Mouse (Mus musculus) kidney, postnatal 36 days (tissue): ENCODE results near the gene Zmynd12.

Source experiments
- DNase-seq, 2 experiments: peaks; one replicate each; pipeline ENCODE4 v3.0.0; 2021 to 2022; ENCODE audit warnings: mixed read lengths in 2 of 2

Zmynd12 gene

DNA sequence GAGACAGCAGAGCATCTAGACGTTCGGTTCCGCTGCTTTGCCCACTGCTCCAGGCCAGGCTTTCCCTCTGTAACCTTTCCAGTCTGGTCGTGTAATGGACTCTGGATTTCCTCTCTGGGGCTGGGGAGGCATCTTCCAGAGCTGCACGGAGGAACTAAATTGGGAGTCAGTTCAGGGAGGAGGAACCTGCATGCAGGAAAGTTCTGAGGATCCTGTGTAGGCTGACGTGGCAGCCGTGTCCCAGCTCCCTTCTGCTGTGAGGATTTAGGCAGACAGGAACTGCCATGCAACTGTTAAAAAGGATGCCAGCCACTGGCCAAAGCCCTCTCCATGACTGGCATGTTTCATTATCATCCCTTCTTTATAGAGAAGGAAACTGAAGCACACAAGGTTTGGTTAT is 27.8 kb downstream of the Zmynd12 start:
- no peak for DNase-seq

DNA sequence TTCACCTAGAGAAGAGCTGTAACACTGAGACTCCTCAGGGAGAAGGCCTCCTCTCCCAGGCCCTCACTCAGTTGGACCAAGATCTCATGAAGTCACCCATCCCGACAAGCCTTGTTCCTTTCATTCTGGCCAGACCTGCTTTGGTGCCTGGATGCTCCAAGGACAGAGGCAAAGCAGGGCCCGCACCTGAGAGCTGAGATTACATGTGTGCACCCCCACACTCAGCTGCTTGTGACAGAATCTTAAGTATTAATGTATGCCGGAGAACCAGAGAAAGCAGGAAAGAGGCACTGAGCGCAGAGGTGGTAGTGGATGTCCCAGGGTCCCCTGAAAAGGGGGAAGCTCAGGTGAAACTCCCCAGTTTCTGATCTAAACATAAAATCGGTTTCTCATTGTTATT is 30.5 kb downstream of the Zmynd12 start:
- DNase-seq, result no peak

- DNase-seq, result no peak
Observed at GRCm38 (mm10) chr4:119453533-119453932, 30.9 kb downstream of the Zmynd12 start.

- peak; percentile 35 to 71 for DNase-seq
Observed at GRCm38 (mm10) chr4:119460296-119460695, 37.7 kb downstream of the Zmynd12 start.

DNA sequence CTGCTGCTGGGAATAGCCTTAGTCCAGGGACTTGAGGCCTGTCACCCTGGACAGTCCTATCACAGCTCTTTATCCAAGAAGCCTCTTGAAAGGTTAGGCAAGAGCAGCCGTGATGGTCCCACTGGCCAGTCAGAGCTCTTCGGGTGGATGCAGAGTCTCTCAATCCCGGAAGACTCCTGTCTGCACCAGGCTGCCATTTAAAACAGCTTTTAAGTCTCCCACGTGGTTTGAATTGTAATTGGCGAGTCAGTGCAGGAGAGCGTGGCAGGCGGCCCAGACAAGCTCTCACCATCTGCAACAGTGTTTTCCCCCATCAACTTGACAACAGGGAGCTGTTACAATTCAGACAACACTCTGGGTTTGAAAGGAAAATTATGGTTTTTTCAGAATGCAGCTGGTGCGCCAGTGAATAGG is 38.1 kb downstream of the Zmynd12 start:
- peak; percentile 20 to 29 for DNase-seq

DNA sequence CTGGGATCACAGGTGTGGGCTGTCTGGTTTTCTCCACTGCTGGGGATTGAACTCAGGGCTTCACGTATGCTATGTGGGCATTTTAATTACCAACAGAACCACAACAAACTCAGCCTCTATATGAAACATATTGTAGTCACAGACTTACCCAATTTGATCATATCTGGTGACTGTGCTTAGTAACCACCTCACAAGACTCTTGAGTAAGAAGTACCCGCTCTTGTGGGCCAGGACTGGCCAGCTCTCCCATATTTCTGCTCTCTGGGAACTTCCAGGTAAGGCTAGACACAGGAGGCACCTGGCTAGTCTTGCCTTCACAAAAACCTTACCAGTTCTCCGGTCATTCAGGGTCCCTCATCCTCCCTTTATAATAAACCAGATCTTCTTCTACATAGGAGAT is 39.8 kb downstream of the Zmynd12 start:
- no peak for DNase-seq

DNA sequence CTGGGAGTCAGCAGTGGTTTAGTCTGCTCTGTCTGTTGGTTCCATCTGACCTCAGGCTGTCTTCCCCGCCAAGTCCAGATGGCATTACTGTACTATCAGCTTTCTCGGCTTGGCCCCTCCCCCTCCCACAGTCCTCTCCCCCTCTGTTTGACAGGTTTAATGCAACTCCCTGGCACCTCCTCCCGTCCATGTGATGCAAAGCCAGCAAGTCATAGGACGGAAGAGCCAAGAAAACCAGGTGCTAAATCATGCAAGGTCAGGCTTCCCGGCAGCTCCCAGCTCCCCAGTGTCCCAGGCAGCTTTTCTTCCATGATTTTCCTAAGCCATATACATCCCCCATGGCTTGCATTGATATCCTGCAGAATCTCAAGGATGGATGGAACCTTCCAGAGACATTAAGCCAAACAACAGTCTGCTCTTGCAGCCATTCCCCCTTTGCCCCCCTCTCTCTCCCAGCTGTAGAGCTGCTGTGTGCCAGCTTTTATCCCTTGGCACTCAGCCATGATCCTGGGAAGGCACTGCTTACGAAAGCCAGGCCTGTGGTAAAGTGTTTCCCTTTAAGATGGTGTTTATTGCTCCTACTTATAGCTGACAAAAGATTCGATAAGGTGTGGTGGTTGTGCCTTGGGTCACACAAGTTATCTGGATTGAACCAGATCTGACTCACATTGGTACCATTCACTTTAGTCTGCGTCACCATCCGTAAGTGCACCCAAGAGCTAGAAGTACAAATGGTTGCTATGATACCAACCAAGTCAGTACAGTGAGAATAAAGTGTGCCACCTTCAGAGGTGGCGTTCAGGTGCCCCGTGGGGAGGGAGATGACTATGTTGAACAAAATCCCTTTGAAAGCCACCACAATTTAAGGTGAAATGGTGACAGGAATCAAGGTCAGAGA is 40.5 kb downstream of the Zmynd12 start:
- DNase-seq, result peak; percentile 65 to 72

DNA sequence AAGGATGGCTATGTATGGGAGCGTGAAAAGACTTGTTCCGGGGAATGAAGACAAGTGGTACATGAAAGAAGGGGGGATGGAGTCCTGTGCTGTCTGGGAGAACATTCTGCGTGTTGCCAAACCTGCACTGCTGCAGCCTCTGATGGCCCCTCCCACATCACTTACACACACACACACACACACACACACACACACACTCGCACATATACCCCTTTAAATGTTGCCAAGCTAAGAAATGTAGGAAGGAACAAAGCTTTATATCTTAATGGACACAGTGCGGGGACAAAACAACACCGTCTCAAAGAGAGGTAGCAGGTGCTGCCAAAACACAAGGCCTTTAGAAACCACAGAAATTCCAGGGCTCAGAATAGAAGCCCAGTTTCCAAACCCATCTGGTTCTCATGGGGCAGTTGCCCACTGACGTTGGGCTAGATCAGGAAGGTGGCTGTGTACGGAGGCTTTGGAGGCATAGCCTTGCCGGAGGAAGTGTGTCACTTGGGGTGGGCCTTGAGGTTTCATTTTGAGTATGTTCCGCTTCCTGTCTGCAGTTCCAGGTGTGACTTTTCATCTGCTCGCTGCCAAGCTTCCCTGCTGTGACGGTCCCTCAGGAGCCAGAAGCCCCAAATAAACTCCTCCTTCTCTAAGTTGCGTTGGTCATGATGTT is 41.3 kb downstream of the Zmynd12 start:
- no peak for DNase-seq

- DNase-seq, result no peak
Observed at GRCm38 (mm10) chr4:119465841-119466240, 43.2 kb downstream of the Zmynd12 start.

GRCm38 (mm10) chr4:119467720-119468380 is 45.2 kb downstream of the Zmynd12 start:
- DNase-seq, result peak in 1 of 2 experiments; percentile 19

- no peak for DNase-seq
Observed at GRCm38 (mm10) chr4:119472545-119472944, 49.9 kb downstream of the Zmynd12 start.

- no peak for DNase-seq
Observed at GRCm38 (mm10) chr4:119473150-119473549, 50.5 kb downstream of the Zmynd12 start.

GRCm38 (mm10) chr4:119483051-119483450 is 60.4 kb downstream of the Zmynd12 start:
- DNase-seq, result peak in 1 of 2 experiments; percentile 32

GRCm38 (mm10) chr4:119484882-119485281 is 62.3 kb downstream of the Zmynd12 start:
- DNase-seq, result no peak

- no peak for DNase-seq
Observed at GRCm38 (mm10) chr4:119489666-119490065, 67.1 kb downstream of the Zmynd12 start.

DNA sequence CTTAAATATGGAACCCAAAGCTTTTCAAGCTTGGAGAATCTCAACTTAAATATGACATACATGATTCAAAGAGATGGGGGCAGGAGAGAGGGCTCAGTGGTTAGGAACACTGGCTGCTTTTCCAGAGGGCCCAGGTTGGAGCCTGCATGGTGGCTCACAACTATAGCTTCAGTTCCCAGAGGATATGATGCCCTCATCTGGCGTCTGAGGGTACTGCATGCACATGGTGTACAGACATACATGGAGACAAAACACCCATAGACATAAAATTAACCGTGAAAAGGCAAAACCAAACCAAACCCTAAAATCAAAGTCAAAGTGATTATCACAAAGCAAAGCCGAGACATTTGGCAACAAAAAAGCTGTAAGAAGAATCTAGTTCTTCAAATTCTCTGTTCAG is 68.2 kb downstream of the Zmynd12 start:
- peak; percentile 16 to 61 for DNase-seq

DNA sequence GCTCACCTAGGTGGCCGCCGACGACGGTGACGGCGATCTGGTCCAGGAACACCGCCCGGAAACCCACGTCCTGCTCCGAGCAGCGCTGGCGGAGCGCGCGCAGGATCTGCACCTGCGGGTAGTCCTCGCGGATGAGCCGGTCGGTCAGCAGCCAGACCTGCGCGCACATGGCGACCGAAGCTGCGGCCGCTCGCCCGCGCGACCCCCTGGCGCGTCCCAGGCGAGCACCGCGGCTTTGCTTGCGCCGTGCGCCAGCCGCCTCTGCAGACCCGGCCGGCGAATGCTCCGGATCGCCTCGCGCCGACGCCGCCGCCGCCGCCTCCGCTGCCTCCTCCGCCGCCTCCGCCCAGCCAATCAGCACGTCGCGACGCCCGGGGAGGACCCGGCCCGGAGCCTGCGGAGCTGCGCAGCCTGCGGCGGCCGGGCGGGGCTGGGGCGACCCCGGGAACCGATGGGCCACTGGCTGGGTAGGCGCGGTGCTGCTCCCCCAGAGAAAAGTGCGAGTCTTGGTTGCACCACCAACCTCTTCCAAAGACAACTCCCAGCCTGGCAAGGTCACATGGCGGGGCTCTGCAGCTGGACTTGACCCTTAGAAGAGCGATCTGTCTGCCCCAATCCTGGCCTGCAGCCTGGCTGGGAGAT is 69.8 kb downstream of the Zmynd12 start, which contains the start of gene Rimkla:
TSS of gene Rimkla (minus strand) at position 338 of the 642 bp plus-strand sequence.
- peak; percentile 50 to 81 for DNase-seq

DNA sequence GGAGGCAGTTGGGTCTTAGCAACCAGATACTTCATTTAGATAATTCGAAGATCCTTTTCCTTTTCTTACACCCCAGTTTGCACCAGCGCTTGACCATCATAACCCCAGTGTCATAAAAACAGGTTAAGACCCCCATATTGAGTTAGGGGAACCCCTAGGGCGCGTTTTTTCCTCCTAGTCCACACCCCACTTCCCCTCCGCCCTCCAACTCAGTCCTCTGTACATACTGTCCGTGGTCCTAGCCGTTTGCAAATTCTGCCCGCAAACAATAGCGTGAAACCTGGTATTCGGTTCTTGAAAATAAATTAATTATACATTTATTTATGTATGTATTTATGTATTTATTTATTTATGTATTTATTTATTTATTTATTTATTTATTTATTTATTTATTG is 70.3 kb downstream of the Zmynd12 start:
- DNase-seq, result no peak

GRCm38 (mm10) chr4:119498319-119498848 is 75.8 kb downstream of the Zmynd12 start:
- no peak for DNase-seq

GRCm38 (mm10) chr4:119511591-119511990 is 89.0 kb downstream of the Zmynd12 start:
- DNase-seq, result no peak

DNA sequence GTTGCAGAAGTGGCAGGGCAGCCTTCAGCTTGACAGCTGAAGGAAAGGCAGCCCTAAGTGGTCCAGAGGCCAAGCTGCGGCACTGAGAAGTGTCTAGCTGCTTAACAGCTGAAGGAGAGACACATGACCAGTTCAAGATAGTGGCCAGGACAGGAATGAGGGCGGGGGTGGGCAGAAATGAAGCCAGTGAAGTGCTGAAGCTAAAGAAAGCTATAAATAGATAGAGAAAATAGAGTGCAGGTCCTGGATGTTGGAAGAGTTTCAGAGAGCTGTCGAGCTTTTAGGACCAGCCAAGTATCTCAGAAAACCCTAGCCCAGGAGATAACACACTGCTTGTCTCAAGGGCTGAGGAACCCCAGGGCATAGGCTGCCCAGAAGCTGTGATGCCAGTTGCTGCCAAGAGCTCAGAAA is 90.1 kb downstream of the Zmynd12 start:
- DNase-seq, result no peak
